24 mouse cellular contexts compared by ENCODE assay signal in the genomic region with DNA sequence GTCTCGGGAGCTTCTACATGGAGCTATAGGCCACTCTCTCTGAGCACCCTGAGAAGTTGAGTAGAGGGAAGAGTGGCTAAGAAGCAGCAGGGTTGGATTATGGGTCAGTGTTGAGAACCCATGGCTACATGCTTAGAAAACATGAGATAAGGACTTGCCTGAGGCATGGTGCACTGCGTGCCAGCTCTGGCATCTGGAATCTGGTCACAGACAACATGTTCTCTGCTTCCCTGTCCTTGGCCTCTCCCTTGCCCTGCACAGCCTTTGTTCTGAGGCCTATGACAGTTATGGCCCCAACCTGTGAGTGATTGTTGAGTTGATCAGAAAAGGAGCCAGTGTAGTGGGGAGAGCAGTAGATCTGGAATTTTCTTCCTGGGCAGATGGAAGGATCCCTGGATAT.
"Had no signal": no experiment of that assay in that cellular context is flagged by ENCODE, and none has a peak within 500 bp of the region (broad histone marks: within the 10 kb centered on the region; RNA-seq: fewer than 3 reads in every experiment).

No protein-coding gene starts in this region.

- DNase-seq: gastrocnemius, postnatal 14 days; gastrocnemius, postnatal 36 days; kidney, adult 11 months; kidney, adult 2 months; kidney, adult 9 months; kidney, postnatal 14 days; kidney, postnatal 36 days; layer of hippocampus, adult 9-11 months; layer of hippocampus, postnatal 36 days; left cerebral cortex, postnatal 4 days; lung, adult 18-20 months had no signal

- H3K4me1 ChIP-seq: heart, embryonic 13.5 days; heart, embryonic 15.5 days; kidney, embryonic 15.5 days; limb, embryonic 15.5 days; liver, embryonic 12.5 days had no signal

- ATAC-seq: hindbrain, postnatal 0 days; intestine, embryonic 16.5 days; liver, embryonic 12.5 days had no signal

- H3K36me3 ChIP-seq: heart, embryonic 13.5 days; heart, embryonic 15.5 days; hindbrain, embryonic 13.5 days; hindbrain, embryonic 15.5 days; kidney, embryonic 15.5 days; limb, embryonic 13.5 days; limb, embryonic 15.5 days; liver, embryonic 12.5 days had no signal

- H3K27ac ChIP-seq: heart, adult 2 months; heart, embryonic 13.5 days; heart, embryonic 15.5 days; hindbrain, embryonic 13.5 days; hindbrain, embryonic 15.5 days; hindbrain, postnatal 0 days; kidney, embryonic 15.5 days; kidney, postnatal 0 days; limb, embryonic 13.5 days; limb, embryonic 15.5 days; liver, embryonic 12.5 days; liver, embryonic 14.5 days had no signal

- H3K9ac ChIP-seq: heart, embryonic 13.5 days; heart, embryonic 15.5 days; hindbrain, embryonic 13.5 days; hindbrain, embryonic 15.5 days; kidney, embryonic 15.5 days; limb, embryonic 13.5 days; limb, embryonic 15.5 days; liver, embryonic 12.5 days; liver, embryonic 14.5 days had no signal

- H3K27me3 ChIP-seq: heart, embryonic 13.5 days; heart, embryonic 15.5 days; hindbrain, embryonic 13.5 days; hindbrain, embryonic 15.5 days; kidney, embryonic 15.5 days; limb, embryonic 13.5 days; limb, embryonic 15.5 days; liver, embryonic 12.5 days had no signal

- H3K9me3 ChIP-seq: heart, embryonic 13.5 days; heart, embryonic 15.5 days; hindbrain, embryonic 13.5 days; hindbrain, embryonic 15.5 days; kidney, embryonic 15.5 days; limb, embryonic 13.5 days; limb, embryonic 15.5 days; liver, embryonic 12.5 days had no signal

- H3K4me3 ChIP-seq: heart, adult 2 months; heart, embryonic 13.5 days; heart, embryonic 15.5 days; hindbrain, embryonic 13.5 days; hindbrain, embryonic 15.5 days; kidney, embryonic 15.5 days; limb, embryonic 13.5 days; limb, embryonic 15.5 days; liver, embryonic 12.5 days had no signal

- H3K4me2 ChIP-seq: heart, embryonic 13.5 days; heart, embryonic 15.5 days; hindbrain, embryonic 13.5 days; hindbrain, embryonic 15.5 days; kidney, embryonic 15.5 days; limb, embryonic 13.5 days; limb, embryonic 15.5 days; liver, embryonic 12.5 days had no signal
